Mouse (Mus musculus): ENCODE measurements around the gene Ets2. TPM values are rescaled to one million over a fixed set of nuclear protein-coding genes. Genes with fewer than 3 reads are reported as not detected.
"Not testable (repeated sequence)": the region's sequence is repeated elsewhere in the genome, so short reads cannot be mapped to it uniquely, and the experiment has no call there.

Gene Ets2
- polyA plus RNA-seq, 1 experiment from 2014 or later = 29.8 TPM

DNA sequence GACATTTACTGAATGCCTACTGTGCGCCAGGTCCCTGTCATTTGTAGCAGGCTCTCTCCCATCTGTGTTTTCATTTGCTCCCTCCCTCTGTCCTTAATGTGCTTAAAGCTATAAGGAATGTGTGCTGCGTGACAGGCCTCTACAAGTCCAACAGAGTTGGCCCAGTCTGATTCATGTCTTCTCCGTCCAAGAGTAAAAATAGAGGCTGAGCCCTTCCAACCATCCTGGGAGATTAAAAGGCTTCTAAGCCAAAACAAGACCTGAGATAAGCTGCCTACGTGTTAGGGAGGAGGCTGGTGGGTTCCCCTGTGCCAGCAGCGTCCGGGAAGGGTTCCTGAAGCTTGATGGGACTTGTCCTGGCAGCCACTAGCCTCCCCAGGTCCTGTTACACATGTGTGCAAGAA, 58.1 kb downstream of the Ets2 start:
- Histone ChIP-seq H3K9me3 (ENCODE audit: control insufficient read depth, low read length) (no peaks in the 10 kb centered on the region), H3K4me2 (no peak overlapping the region), H3K4me3 (ENCODE audit: low read depth, low read length) (no peak overlapping the region), H3K27ac (ENCODE audit: low read depth, low read length) (no peak overlapping the region), H3K27me3 (replicated peaks; ENCODE audit: control insufficient read depth, insufficient read depth, low read length) (no peaks in the 10 kb centered on the region), H3K4me1 (replicated peaks; ENCODE audit: control insufficient read depth, insufficient read depth, low read length) (no peaks in the 10 kb centered on the region), H3K36me3 (ENCODE audit: control insufficient read depth, insufficient read depth, low read length) (no peaks in the 10 kb centered on the region), H3K9ac (ENCODE audit: low read depth, low read length) (no peak overlapping the region)
- DNase-seq (ENCODE audit: low spot score) = no peak
- ATAC-seq (replicated peaks; ENCODE audit: low FRiP score) = no peak
- WGBS = 66% methylated on average over 6 of the region's 6 CpGs

DNA sequence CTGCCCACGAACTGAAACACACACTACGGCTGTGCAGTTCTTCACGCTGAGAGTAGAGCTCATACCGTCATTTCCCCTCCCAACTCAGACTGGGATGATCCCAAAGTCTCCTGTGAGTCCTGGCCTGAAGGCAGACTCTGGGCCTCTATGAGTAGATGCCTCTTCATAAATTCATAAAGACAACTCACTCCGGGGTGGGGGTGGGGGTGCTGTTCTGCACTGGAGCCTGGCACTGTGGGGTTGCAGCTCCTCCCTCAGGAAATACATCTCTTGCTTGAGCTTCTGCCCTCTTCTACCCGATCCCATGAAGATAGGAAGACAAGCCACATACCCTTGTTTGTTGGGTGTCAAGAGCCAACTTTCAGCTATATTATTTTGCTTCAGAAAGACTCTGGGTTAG, 59.9 kb downstream of the Ets2 start:
- DNase-seq (ENCODE audit: low spot score) (no peak), ATAC-seq (replicated peaks; ENCODE audit: low FRiP score) (no peak)
- Histone ChIP-seq H3K4me3 (ENCODE audit: low read depth, low read length) (no peak overlapping the region), H3K9me3 (ENCODE audit: control insufficient read depth, low read length) (no peaks in the 10 kb centered on the region), H3K4me1 (replicated peaks; ENCODE audit: control insufficient read depth, insufficient read depth, low read length) (no peaks in the 10 kb centered on the region), H3K27me3 (replicated peaks; ENCODE audit: control insufficient read depth, insufficient read depth, low read length) (no peaks in the 10 kb centered on the region), H3K9ac (ENCODE audit: low read depth, low read length) (no peak overlapping the region), H3K27ac (ENCODE audit: low read depth, low read length) (no peak overlapping the region), H3K4me2 (no peak overlapping the region), H3K36me3 (ENCODE audit: control insufficient read depth, insufficient read depth, low read length) (no peaks in the 10 kb centered on the region)
- 68% methylated on average over 6 of the region's 6 CpGs for WGBS

GRCm38 (mm10) chr16:95763201-95763600, 61.3 kb downstream of the Ets2 start:
- Histone ChIP-seq H3K27ac (ENCODE audit: low read depth, low read length) (no peak overlapping the region), H3K4me2 (no peak overlapping the region), H3K4me3 (ENCODE audit: low read depth, low read length) (no peak overlapping the region), H3K27me3 (replicated peaks; ENCODE audit: control insufficient read depth, insufficient read depth, low read length) (no peaks in the 10 kb centered on the region), H3K36me3 (ENCODE audit: control insufficient read depth, insufficient read depth, low read length) (no peaks in the 10 kb centered on the region), H3K9ac (ENCODE audit: low read depth, low read length) (no peak overlapping the region), H3K9me3 (ENCODE audit: control insufficient read depth, low read length) (no peaks in the 10 kb centered on the region), H3K4me1 (replicated peaks; ENCODE audit: control insufficient read depth, insufficient read depth, low read length) (no peaks in the 10 kb centered on the region)
- no peak for DNase-seq (ENCODE audit: low spot score)
- no peak for ATAC-seq (replicated peaks; ENCODE audit: low FRiP score)
- WGBS = 83% methylated on average over 6 of the region's 6 CpGs

GRCm38 (mm10) chr16:95764041-95764440, 62.2 kb downstream of the Ets2 start:
- H3K4me3 ChIP-seq (ENCODE audit: low read depth, low read length); H3K4me2 ChIP-seq; DNase-seq (ENCODE audit: low spot score); ATAC-seq (replicated peaks; ENCODE audit: low FRiP score); H3K9me3 ChIP-seq (ENCODE audit: control insufficient read depth, low read length); H3K27me3 ChIP-seq (replicated peaks; ENCODE audit: control insufficient read depth, insufficient read depth, low read length); H3K9ac ChIP-seq (ENCODE audit: low read depth, low read length); H3K36me3 ChIP-seq (ENCODE audit: control insufficient read depth, insufficient read depth, low read length); H3K27ac ChIP-seq (ENCODE audit: low read depth, low read length); H3K4me1 ChIP-seq (replicated peaks; ENCODE audit: control insufficient read depth, insufficient read depth, low read length): not testable (repeated sequence)
- WGBS = 58% methylated on average over 8 of the region's 8 CpGs

GRCm38 (mm10) chr16:95766181-95766580, 64.3 kb downstream of the Ets2 start:
- no peak overlapping the region for H3K9ac ChIP-seq (ENCODE audit: low read depth, low read length)
- H3K36me3 ChIP-seq (ENCODE audit: control insufficient read depth, insufficient read depth, low read length) = no peaks in the 10 kb centered on the region
- no peaks in the 10 kb centered on the region for H3K9me3 ChIP-seq (ENCODE audit: control insufficient read depth, low read length)
- 75% methylated on average over 3 of the region's 3 CpGs for WGBS
- ATAC-seq (replicated peaks; ENCODE audit: low FRiP score) (no peak), DNase-seq (ENCODE audit: low spot score) (no peak)
- H3K4me1 ChIP-seq (replicated peaks; ENCODE audit: control insufficient read depth, insufficient read depth, low read length) = no peaks in the 10 kb centered on the region; the same call in 1 of the 2 replicates
- no peak overlapping the region for H3K4me2 ChIP-seq
- no peak overlapping the region for H3K27ac ChIP-seq (ENCODE audit: low read depth, low read length)
- H3K27me3 ChIP-seq (replicated peaks; ENCODE audit: control insufficient read depth, insufficient read depth, low read length) = no peaks in the 10 kb centered on the region
- H3K4me3 ChIP-seq (ENCODE audit: low read depth, low read length) = no peak overlapping the region

GRCm38 (mm10) chr16:95767246-95767645, 65.4 kb downstream of the Ets2 start:
- Histone ChIP-seq H3K27ac (ENCODE audit: low read depth, low read length) (no peak overlapping the region), H3K9ac (ENCODE audit: low read depth, low read length) (no peak overlapping the region), H3K27me3 (replicated peaks; ENCODE audit: control insufficient read depth, insufficient read depth, low read length) (no peaks in the 10 kb centered on the region), H3K4me2 (no peak overlapping the region), H3K9me3 (ENCODE audit: control insufficient read depth, low read length) (no peaks in the 10 kb centered on the region), H3K36me3 (ENCODE audit: control insufficient read depth, insufficient read depth, low read length) (no peaks in the 10 kb centered on the region), H3K4me1 (replicated peaks; ENCODE audit: control insufficient read depth, insufficient read depth, low read length) (no peaks in the 10 kb centered on the region; the same call in 1 of the 2 replicates), H3K4me3 (ENCODE audit: low read depth, low read length) (no peak overlapping the region)
- no peak for ATAC-seq (replicated peaks; ENCODE audit: low FRiP score)
- WGBS = 67% methylated on average over 2 of the region's 2 CpGs
- no peak for DNase-seq (ENCODE audit: low spot score)

DNA sequence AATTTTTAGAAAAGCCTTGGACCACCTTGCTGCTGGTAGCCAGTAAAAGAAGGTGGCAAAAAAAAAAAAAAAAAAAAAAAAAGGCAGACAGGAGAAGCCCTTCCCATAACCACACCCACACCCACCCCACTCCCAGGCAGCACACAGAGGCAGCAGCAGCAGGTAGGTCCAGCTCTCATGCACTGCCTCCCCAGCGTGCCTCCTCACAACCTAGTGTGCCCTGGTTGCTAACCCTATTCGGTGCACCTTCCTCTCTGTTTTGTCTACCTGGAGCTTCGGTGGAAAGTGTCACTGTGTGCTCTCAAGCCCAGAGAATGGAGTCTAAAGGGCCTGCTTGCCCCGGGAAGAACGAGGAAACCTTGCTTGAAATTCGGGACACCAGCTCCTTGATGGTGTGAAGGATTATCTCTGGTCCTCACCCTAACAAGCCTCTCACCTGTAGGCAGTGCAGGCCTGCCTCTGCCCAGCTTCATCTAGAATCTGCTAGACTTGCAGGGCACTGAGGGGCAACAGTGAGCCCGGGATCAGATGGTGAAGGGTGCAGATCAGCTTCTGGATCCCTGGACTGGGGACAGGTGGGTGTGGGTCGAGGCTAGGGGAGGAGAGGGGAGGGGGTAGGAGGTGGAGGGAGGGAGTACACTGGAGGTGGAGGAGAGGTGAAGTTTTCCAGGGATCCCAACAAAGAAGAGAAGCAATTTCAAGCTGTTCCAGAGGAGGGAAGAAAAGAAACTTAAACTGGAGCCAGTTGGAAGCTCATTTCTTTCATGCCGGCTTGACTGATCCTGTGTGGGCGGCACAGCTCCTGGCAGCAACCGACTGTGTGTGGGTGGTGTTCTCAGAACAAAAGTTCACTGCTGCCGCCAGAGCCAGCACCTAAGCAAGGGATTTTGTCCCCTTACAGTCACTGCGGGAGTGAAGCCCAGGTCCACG, 67.5 kb downstream of the Ets2 start:
- Histone ChIP-seq H3K27me3 (replicated peaks; ENCODE audit: control insufficient read depth, insufficient read depth, low read length) (no peaks in the 10 kb centered on the region), H3K4me3 (ENCODE audit: low read depth, low read length) (no peak overlapping the region), H3K9me3 (ENCODE audit: control insufficient read depth, low read length) (no peaks in the 10 kb centered on the region), H3K4me1 (replicated peaks; ENCODE audit: control insufficient read depth, insufficient read depth, low read length) (peaks cover 4% of the 10 kb centered on the region), H3K4me2 (no peak overlapping the region), H3K9ac (ENCODE audit: low read depth, low read length) (no peak overlapping the region), H3K36me3 (ENCODE audit: control insufficient read depth, insufficient read depth, low read length) (no peaks in the 10 kb centered on the region), H3K27ac (ENCODE audit: low read depth, low read length) (no peak overlapping the region)
- ATAC-seq (replicated peaks; ENCODE audit: low FRiP score) (no peak), DNase-seq (ENCODE audit: low spot score) (no peak)
- WGBS = 51% methylated on average over 14 of the region's 14 CpGs

GRCm38 (mm10) chr16:95769996-95770334, 68.1 kb downstream of the Ets2 start:
- ATAC-seq (replicated peaks; ENCODE audit: low FRiP score) = 0 out of 2 replicates have a peak, but pooled peaks have one; percentile 25
- Histone ChIP-seq H3K4me2 (no peak overlapping the region), H3K27ac (ENCODE audit: low read depth, low read length) (no peak overlapping the region), H3K4me1 (replicated peaks; ENCODE audit: control insufficient read depth, insufficient read depth, low read length) (peaks cover 7% of the 10 kb centered on the region), H3K9me3 (ENCODE audit: control insufficient read depth, low read length) (no peaks in the 10 kb centered on the region), H3K4me3 (ENCODE audit: low read depth, low read length) (no peak overlapping the region), H3K9ac (ENCODE audit: low read depth, low read length) (no peak overlapping the region), H3K27me3 (replicated peaks; ENCODE audit: control insufficient read depth, insufficient read depth, low read length) (no peaks in the 10 kb centered on the region), H3K36me3 (ENCODE audit: control insufficient read depth, insufficient read depth, low read length) (no peaks in the 10 kb centered on the region)
- WGBS = 93% methylated on average over 5 of the region's 5 CpGs
- no peak for DNase-seq (ENCODE audit: low spot score)

DNA sequence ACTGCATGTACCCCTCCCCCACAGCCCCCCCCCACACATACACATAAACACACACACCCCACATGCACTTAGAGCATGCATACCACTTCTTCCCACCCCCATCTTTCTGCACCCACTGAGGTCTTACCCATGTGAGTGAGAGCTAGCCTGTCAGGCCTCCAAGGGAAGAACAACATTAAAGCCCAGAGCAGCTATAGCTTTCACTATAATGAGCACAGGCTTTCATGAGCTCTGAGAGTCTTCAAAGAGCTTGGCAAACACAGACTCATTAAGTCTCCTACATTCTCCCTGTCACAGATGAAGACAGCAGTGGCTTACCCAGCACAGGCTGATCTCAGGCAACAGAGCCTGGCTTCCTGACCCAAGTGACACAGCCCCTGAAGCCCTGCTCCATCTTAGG, 68.5 kb downstream of the Ets2 start:
- no peak for ATAC-seq (replicated peaks; ENCODE audit: low FRiP score)

More for the DNA sequence above, 68.5 kb downstream of the Ets2 start:
- Histone ChIP-seq H3K9ac (ENCODE audit: low read depth, low read length) (no peak overlapping the region), H3K4me1 (replicated peaks; ENCODE audit: control insufficient read depth, insufficient read depth, low read length) (peaks cover 11% of the 10 kb centered on the region), H3K27me3 (replicated peaks; ENCODE audit: control insufficient read depth, insufficient read depth, low read length) (no peaks in the 10 kb centered on the region), H3K27ac (ENCODE audit: low read depth, low read length) (no peak overlapping the region), H3K9me3 (ENCODE audit: control insufficient read depth, low read length) (no peaks in the 10 kb centered on the region), H3K4me3 (ENCODE audit: low read depth, low read length) (no peak overlapping the region), H3K36me3 (ENCODE audit: control insufficient read depth, insufficient read depth, low read length) (no peaks in the 10 kb centered on the region), H3K4me2 (no peak overlapping the region)
- no peak for DNase-seq (ENCODE audit: low spot score)

All from liver, embryonic 11.5 days (tissue).